In the genomic region with DNA sequence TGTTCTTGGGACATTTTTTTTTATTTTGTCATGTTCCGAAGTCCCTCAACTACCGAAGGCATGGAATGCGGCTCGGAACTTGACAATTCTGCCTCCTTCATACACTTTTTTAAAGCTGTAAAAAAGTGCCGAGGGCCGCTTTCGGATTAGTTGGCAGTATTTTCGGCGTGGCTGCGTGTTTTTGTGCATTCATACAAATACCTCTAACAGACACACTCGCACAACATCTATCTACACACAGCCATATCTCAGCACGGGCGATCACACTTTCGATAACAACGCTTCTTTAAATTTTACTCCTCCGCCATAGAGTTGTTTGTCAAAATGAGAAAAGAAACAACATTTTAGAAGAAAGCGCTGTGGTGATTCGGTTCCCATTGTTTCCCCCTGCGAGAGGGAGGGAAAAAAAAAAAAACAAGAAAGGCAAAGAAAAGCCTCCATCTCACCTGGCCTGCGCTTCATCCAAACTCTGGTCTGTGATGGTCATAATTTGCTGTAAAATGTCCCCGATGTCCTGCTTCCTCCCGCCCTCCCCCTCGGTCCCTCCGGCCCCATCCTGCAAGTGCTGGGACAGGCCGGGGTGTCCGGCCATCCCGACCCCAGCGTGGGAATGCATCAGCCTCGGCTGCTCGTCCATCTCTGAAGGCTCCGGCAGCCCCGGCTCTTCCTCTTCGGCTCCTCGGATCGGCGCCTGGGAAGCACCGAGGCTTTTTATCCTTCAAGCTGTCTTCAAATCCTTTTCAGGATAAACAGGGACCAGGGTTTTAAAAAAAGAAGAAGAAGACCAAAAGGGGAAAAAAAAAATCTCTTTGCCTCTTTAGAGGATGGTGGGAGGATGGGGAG, we compare ENCODE assay signal across 8 mouse cellular contexts. TPM values are rescaled to one million over a fixed set of nuclear protein-coding genes. Genes with fewer than 3 reads are reported as not detected.
DNase-seq lines count a peak whose midpoint lies in the region; ATAC-seq and TF ChIP-seq lines count a peak whose summit lies in the region.

No protein-coding gene starts in this region.

- ATAC-seq in intestine, postnatal 0 days, result no peak
- no peak for ATAC-seq in stomach, embryonic 15.5 days (ENCODE audit: insufficient read depth, low FRiP score, low read depth)

- no peaks in the 10 kb centered on the region for H3K36me3 ChIP-seq in thymus, adult 2 months (ENCODE audit: control insufficient read depth, insufficient read depth, low read length)
- H3K36me3 ChIP-seq in intestine, postnatal 0 days (ENCODE audit: control insufficient read depth, insufficient read depth), result no peaks in the 10 kb centered on the region
- H3K36me3 ChIP-seq in stomach, embryonic 15.5 days, result no peaks in the 10 kb centered on the region

- H3K27ac ChIP-seq in thymus, adult 2 months (ENCODE audit: control insufficient read depth, insufficient read depth, low read length), result no peak overlapping the region
- peak overlapping the region; percentile 83 for H3K27ac ChIP-seq in intestine, postnatal 0 days (ENCODE audit: low read depth, low read length)
- H3K27ac ChIP-seq in stomach, embryonic 15.5 days, result peak overlapping the region; percentile 99

- H3K4me1 ChIP-seq in thymus, adult 2 months (replicated peaks; ENCODE audit: control insufficient read depth, insufficient read depth, low read length), result peaks cover 2% of the 10 kb centered on the region; the same call in 1 of the 2 replicates
- H3K4me1 ChIP-seq in intestine, postnatal 0 days (replicated peaks; ENCODE audit: control insufficient read depth, insufficient read depth, low read length), result no peaks in the 10 kb centered on the region
- 0 out of 2 replicates have a peak, but pooled peaks cover 10% of the 10 kb centered on the region for H3K4me1 ChIP-seq in stomach, embryonic 15.5 days

- peak overlapping the region; percentile 78 for H3K9ac ChIP-seq in intestine, postnatal 0 days (ENCODE audit: low read depth, low read length)
- peak overlapping the region; percentile 80 for H3K9ac ChIP-seq in stomach, embryonic 15.5 days

- no peak for TF ChIP-seq CTCF in thymus, adult 2 months (IDR thresholded peaks at IDR 0.05; ENCODE audit: borderline replicate concordance, control insufficient read depth, extremely low read depth, insufficient read depth, low read length, poor library complexity)
- no peak for TF ChIP-seq CTCF in intestine, postnatal 0 days (IDR thresholded peaks at IDR 0.05; ENCODE audit: low read depth)

- 1% methylated on average over 37 of the region's 37 CpGs for WGBS in thymus, adult 2 months
- WGBS in intestine, postnatal 0 days, result under 1% methylated on average over 37 of the region's 37 CpGs
- WGBS in stomach, embryonic 15.5 days, result under 1% methylated on average over 37 of the region's 37 CpGs

- H3K9me3 ChIP-seq in intestine, postnatal 0 days (ENCODE audit: control insufficient read depth), result no peaks in the 10 kb centered on the region
- no peaks in the 10 kb centered on the region for H3K9me3 ChIP-seq in stomach, embryonic 15.5 days

- H3K27me3 ChIP-seq in thymus, adult 2 months (ENCODE audit: control insufficient read depth, insufficient read depth, low read length), result 0 out of 2 replicates have a peak, but pooled peaks cover 3% of the 10 kb centered on the region
- H3K27me3 ChIP-seq in intestine, postnatal 0 days (replicated peaks; ENCODE audit: control insufficient read depth, insufficient read depth, low read length), result no peaks in the 10 kb centered on the region
- no peaks in the 10 kb centered on the region for H3K27me3 ChIP-seq in stomach, embryonic 15.5 days (replicated peaks)

- H3K4me2 ChIP-seq in intestine, postnatal 0 days (replicated peaks; ENCODE audit: low read depth), result peak overlapping the region; percentile 83
- H3K4me2 ChIP-seq in stomach, embryonic 15.5 days, result peak overlapping the region; percentile 55

- no peak for TF ChIP-seq POLR2A in thymus, adult 2 months (IDR thresholded peaks at IDR 0.05; ENCODE audit: control insufficient read depth, extremely low read depth, insufficient read depth, low read length, poor library complexity)

- no peak for DNase-seq in thymus, adult 2 months
- DNase-seq in thymus, postnatal 36 days, result no peak
- peak; percentile 64 for DNase-seq in cerebellum, adult 9-11 months
- peak; percentile 28 for DNase-seq in gastrocnemius, postnatal 25 days
- peak; percentile 46 for DNase-seq in lung, postnatal 14 days
- DNase-seq in layer of hippocampus, adult 9-10 months (ENCODE audit: low spot score), result no peak

- peak overlapping the region; percentile 2; the same call in 1 of the 2 replicates for H3K4me3 ChIP-seq in thymus, adult 2 months (ENCODE audit: control insufficient read depth, insufficient read depth, low read length)
- H3K4me3 ChIP-seq in intestine, postnatal 0 days (ENCODE audit: low read depth, low read length), result peak overlapping the region; percentile 87
- H3K4me3 ChIP-seq in stomach, embryonic 15.5 days (replicated peaks), result peak overlapping the region; percentile 83

RNA-seq across cellular contexts. Expression of gene Pbx1, which starts 1.0 kb away (rescaled TPM):
- 9.4 and 13.0 TPM in 2 replicates for polyA plus RNA-seq in thymus, adult 2 months (2012; rRNA removed)
- total RNA-seq in gastrocnemius, postnatal 25 days (2021), result 10 to 100 TPM; 19.3 to 19.9 TPM
- polyA plus RNA-seq in intestine, postnatal 0 days (2015; fragmentation: Nextera tagmentation; extraction: Ambion mirVana), result 9.8 and 11.4 TPM in 2 replicates
- 35.1 and 36.2 TPM in 2 replicates for polyA plus RNA-seq in stomach, embryonic 15.5 days (2015; fragmentation: Nextera tagmentation; extraction: Ambion mirVana)

Comparison
In these comparisons a context has a peak if more than half of its experiments do, and no peak if none do; other contexts are left out.
1. DNase-seq: peak in cerebellum, adult 9-11 months (single experiment), gastrocnemius, postnatal 25 days (single experiment) and lung, postnatal 14 days (single experiment); none in thymus, adult 2 months (single experiment), thymus, postnatal 36 days (0 of 2) and layer of hippocampus, adult 9-10 months (single experiment).
2. H3K4me3 ChIP-seq: peak in every context shown above with its lines; median percentile 87 in intestine, postnatal 0 days; 83 in stomach, embryonic 15.5 days; 2 in thymus, adult 2 months.